Mouse (Mus musculus): Measurements from ENCODE around the gene Pcdh15. TPM values are rescaled to one million over a fixed set of nuclear protein-coding genes. Genes with fewer than 3 reads are reported as not detected.

Pcdh15 gene
- polyA plus RNA-seq, 1 experiment = 0.01 TPM

- H3K4me1 ChIP-seq = no peaks in the 10 kb centered on the region
- TF ChIP-seq FLI1 (IDR thresholded peaks at IDR 0.05; ENCODE audit: low read length) (no peak), GATA1 (IDR thresholded peaks at IDR 0.05; ENCODE audit: borderline replicate concordance, low read length) (no peak)
- H3K9me3 ChIP-seq = 0 out of 2 replicates have a peak, but pooled peaks cover 3% of the 10 kb centered on the region
- H3K4me3 ChIP-seq (replicated peaks) = no peak overlapping the region
- H3K27me3 ChIP-seq (replicated peaks) = no peaks in the 10 kb centered on the region
- no peaks in the 10 kb centered on the region for H3K36me3 ChIP-seq (replicated peaks; ENCODE audit: low read length)
These were observed 763.0 kb downstream of the Pcdh15 start for GRCm38 (mm10) chr10:73862181-73862580.

- TF ChIP-seq GATA1 (IDR thresholded peaks at IDR 0.05; ENCODE audit: borderline replicate concordance, low read length) (no peak), FLI1 (IDR thresholded peaks at IDR 0.05; ENCODE audit: low read length) (no peak)
- no peaks in the 10 kb centered on the region for H3K4me1 ChIP-seq
- H3K27me3 ChIP-seq (replicated peaks) = no peaks in the 10 kb centered on the region
- no peak overlapping the region for H3K4me3 ChIP-seq (replicated peaks)
- no peaks in the 10 kb centered on the region for H3K36me3 ChIP-seq (replicated peaks; ENCODE audit: low read length)
- no peaks in the 10 kb centered on the region for H3K9me3 ChIP-seq
These were observed 779.0 kb downstream of the Pcdh15 start for GRCm38 (mm10) chr10:73878055-73878728.

DNA sequence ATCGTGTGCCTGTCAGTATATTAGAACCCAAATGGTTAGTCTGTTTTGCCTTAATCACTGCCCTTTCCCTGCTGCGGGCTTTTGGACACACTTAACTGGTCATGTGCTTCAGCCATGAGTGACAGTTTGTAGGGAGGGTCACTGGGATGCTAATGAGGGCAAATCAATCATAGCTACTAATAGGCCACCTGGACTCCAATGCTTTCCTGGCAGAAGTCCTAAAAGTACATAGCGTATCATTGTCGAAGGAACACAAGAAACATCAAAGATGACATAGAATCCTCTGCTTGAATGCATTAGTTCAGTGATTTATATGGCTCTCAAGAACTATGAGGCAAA lies 779.6 kb downstream of the Pcdh15 start:
- TF ChIP-seq FLI1 (IDR thresholded peaks at IDR 0.05; ENCODE audit: low read length) = no peak
- no peak for TF ChIP-seq GATA1 (IDR thresholded peaks at IDR 0.05; ENCODE audit: borderline replicate concordance, low read length)
- H3K27me3 ChIP-seq (replicated peaks) = no peaks in the 10 kb centered on the region
- H3K36me3 ChIP-seq (replicated peaks; ENCODE audit: low read length) = no peaks in the 10 kb centered on the region
- H3K9me3 ChIP-seq = no peaks in the 10 kb centered on the region
- no peak overlapping the region for H3K4me3 ChIP-seq (replicated peaks)
- no peaks in the 10 kb centered on the region for H3K4me1 ChIP-seq

GRCm38 (mm10) chr10:73887771-73888170 lies 788.6 kb downstream of the Pcdh15 start:
- Histone ChIP-seq H3K36me3 (replicated peaks; ENCODE audit: low read length) (no peaks in the 10 kb centered on the region), H3K27me3 (replicated peaks) (no peaks in the 10 kb centered on the region), H3K4me1 (no peaks in the 10 kb centered on the region), H3K9me3 (peaks cover 2% of the 10 kb centered on the region; the same call in 1 of the 2 replicates), H3K4me3 (replicated peaks) (no peak overlapping the region)
- TF ChIP-seq GATA1 (IDR thresholded peaks at IDR 0.05; ENCODE audit: borderline replicate concordance, low read length) = no peak
- no peak for TF ChIP-seq FLI1 (IDR thresholded peaks at IDR 0.05; ENCODE audit: low read length)

DNA sequence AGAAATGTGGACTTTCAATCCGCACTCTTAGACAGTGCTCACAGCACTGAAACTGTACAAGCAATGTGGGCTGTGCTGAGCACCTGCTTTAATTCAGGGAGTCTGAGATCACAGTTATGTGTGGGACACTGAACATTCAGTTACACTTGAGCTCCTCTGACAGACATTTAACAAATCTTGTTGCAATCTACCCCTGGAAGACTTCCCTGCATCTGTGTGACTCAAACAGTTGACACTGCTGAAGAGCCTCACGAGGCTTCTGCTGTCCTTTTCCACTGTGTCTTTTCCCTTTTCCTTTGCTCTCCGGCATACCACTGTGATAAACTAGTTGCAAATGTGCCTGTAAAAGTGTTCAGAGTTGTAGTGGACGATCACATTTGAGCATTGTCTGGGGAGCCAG lies 793.1 kb downstream of the Pcdh15 start:
- no peak overlapping the region for H3K4me3 ChIP-seq (replicated peaks)
- H3K27me3 ChIP-seq (replicated peaks) = no peaks in the 10 kb centered on the region
- no peaks in the 10 kb centered on the region for H3K36me3 ChIP-seq (replicated peaks; ENCODE audit: low read length)
- peaks cover 7% of the 10 kb centered on the region; the same call in 1 of the 2 replicates for H3K9me3 ChIP-seq
- TF ChIP-seq GATA1 (IDR thresholded peaks at IDR 0.05; ENCODE audit: borderline replicate concordance, low read length) (no peak), FLI1 (IDR thresholded peaks at IDR 0.05; ENCODE audit: low read length) (no peak)
- no peaks in the 10 kb centered on the region for H3K4me1 ChIP-seq

- Histone ChIP-seq H3K27me3 (replicated peaks) (no peaks in the 10 kb centered on the region), H3K9me3 (peaks cover 7% of the 10 kb centered on the region; the same call in 1 of the 2 replicates), H3K4me1 (no peaks in the 10 kb centered on the region), H3K4me3 (replicated peaks) (no peak overlapping the region), H3K36me3 (replicated peaks; ENCODE audit: low read length) (no peaks in the 10 kb centered on the region)
- TF ChIP-seq FLI1 (IDR thresholded peaks at IDR 0.05; ENCODE audit: low read length) = no peak
- no peak for TF ChIP-seq GATA1 (IDR thresholded peaks at IDR 0.05; ENCODE audit: borderline replicate concordance, low read length)
These were observed 797.0 kb downstream of the Pcdh15 start for GRCm38 (mm10) chr10:73896086-73896607.

DNA sequence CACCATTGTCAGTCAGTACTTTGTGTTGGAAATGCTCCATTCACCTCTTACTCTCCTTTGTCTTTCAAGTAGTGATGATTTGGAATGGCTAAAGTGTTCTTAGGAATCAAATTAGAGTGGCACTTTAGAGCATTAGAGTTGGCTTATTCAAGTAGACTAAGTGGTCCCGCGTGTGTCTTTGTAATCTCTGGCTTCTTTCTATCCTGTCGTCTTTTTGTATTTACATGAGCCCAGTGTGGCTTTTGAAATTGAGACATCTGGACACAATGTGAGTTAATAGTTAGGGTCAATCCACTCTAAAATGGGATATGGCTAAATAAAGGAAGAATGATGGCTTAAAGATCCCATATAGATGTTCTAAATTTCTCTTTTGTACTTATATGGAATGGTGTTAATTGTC lies 800.0 kb downstream of the Pcdh15 start:
- peaks cover 4% of the 10 kb centered on the region; the same call in 1 of the 2 replicates for H3K9me3 ChIP-seq
- no peaks in the 10 kb centered on the region for H3K4me1 ChIP-seq
- H3K4me3 ChIP-seq (replicated peaks) = no peak overlapping the region
- no peak for TF ChIP-seq FLI1 (IDR thresholded peaks at IDR 0.05; ENCODE audit: low read length)
- TF ChIP-seq GATA1 (IDR thresholded peaks at IDR 0.05; ENCODE audit: borderline replicate concordance, low read length) = no peak
- H3K27me3 ChIP-seq (replicated peaks) = no peaks in the 10 kb centered on the region
- H3K36me3 ChIP-seq (replicated peaks; ENCODE audit: low read length) = no peaks in the 10 kb centered on the region

GRCm38 (mm10) chr10:73907626-73908025 lies 808.5 kb downstream of the Pcdh15 start:
- Histone ChIP-seq H3K9me3 (peaks cover 4% of the 10 kb centered on the region; the same call in 1 of the 2 replicates), H3K36me3 (replicated peaks; ENCODE audit: low read length) (no peaks in the 10 kb centered on the region), H3K4me1 (no peaks in the 10 kb centered on the region), H3K27me3 (replicated peaks) (no peaks in the 10 kb centered on the region), H3K4me3 (replicated peaks) (no peak overlapping the region)
- TF ChIP-seq GATA1 (IDR thresholded peaks at IDR 0.05; ENCODE audit: borderline replicate concordance, low read length) (no peak), FLI1 (IDR thresholded peaks at IDR 0.05; ENCODE audit: low read length) (no peak)

GRCm38 (mm10) chr10:73908568-73908967 lies 809.4 kb downstream of the Pcdh15 start:
- Histone ChIP-seq H3K4me3 (replicated peaks) (no peak overlapping the region), H3K36me3 (replicated peaks; ENCODE audit: low read length) (no peaks in the 10 kb centered on the region), H3K9me3 (0 out of 2 replicates have a peak, but pooled peaks cover under 1% of the 10 kb centered on the region), H3K27me3 (replicated peaks) (no peaks in the 10 kb centered on the region), H3K4me1 (no peaks in the 10 kb centered on the region)
- no peak for TF ChIP-seq FLI1 (IDR thresholded peaks at IDR 0.05; ENCODE audit: low read length)
- TF ChIP-seq GATA1 (IDR thresholded peaks at IDR 0.05; ENCODE audit: borderline replicate concordance, low read length) = no peak

DNA sequence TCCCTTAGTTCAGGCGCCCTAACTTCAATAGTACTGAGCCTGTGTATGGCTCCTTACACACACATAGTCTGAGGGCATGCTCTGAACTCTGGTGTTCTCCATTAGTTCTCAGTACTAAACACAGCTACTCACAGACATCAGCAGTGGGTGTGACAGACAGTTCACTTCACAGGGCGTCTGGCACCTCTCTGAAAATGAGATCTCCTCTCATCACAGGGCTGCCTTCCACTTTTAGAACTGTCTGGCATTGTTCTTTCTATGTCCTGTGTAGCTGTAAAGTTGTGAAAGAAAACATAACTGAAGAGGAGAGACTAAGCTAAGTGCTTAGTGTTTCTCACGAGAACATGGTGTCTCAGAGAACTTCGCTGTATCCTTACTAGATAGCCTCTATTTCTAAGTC lies 816.0 kb downstream of the Pcdh15 start:
- no peaks in the 10 kb centered on the region for H3K27me3 ChIP-seq (replicated peaks)
- no peaks in the 10 kb centered on the region for H3K4me1 ChIP-seq
- no peak for TF ChIP-seq GATA1 (IDR thresholded peaks at IDR 0.05; ENCODE audit: borderline replicate concordance, low read length)
- TF ChIP-seq FLI1 (IDR thresholded peaks at IDR 0.05; ENCODE audit: low read length) = no peak
- H3K36me3 ChIP-seq (replicated peaks; ENCODE audit: low read length) = no peaks in the 10 kb centered on the region
- no peaks in the 10 kb centered on the region for H3K9me3 ChIP-seq
- no peak overlapping the region for H3K4me3 ChIP-seq (replicated peaks)
